Mouse (Mus musculus) midbrain, postnatal 0 days (tissue): ENCODE measurements around the gene Pla2g15. TPM values are rescaled to one million over a fixed set of nuclear protein-coding genes. Genes with fewer than 3 reads are reported as not detected.

Experiments used
- ATAC-seq: fragments of 200-750 bp; cut with Nextera tagmentation; 2 replicates; pipeline ENCODE4 v1.8.0; 2017; ENCODE audit warnings: moderate number of reproducible peaks, mild to moderate bottlenecking, moderate TSS enrichment, moderate library complexity; ENCODE audit not compliant: low FRiP score
- DNase-seq: peaks from one replicate; pipeline ENCODE4 v3.0.0-alpha.2; 2015; ENCODE audit warnings: low spot score
- H3K27ac ChIP-seq: fragments of 300-500 bp; sonication (generic); 2 replicates; pipeline ENCODE4 v1.5.1; 2014; ENCODE audit warnings: low read depth, mild to moderate bottlenecking, low read length, mixed read lengths
- H3K27me3 ChIP-seq: fragments of 300-500 bp; sonication (generic); 2 replicates; pipeline ENCODE4 v1.6.1; 2014; ENCODE audit warnings: low read length, control low read depth, mixed read lengths; ENCODE audit not compliant: insufficient read depth
- H3K36me3 ChIP-seq: fragments of 300-500 bp; sonication (generic); 2 replicates; pipeline ENCODE4 v1.6.1; 2014; ENCODE audit warnings: low read length, control low read depth, mixed read lengths; ENCODE audit not compliant: insufficient read depth
- H3K4me1 ChIP-seq: fragments of 300-500 bp; sonication (generic); 2 replicates; pipeline ENCODE4 v1.6.1; 2014; ENCODE audit warnings: mild to moderate bottlenecking, control low read depth, antibody characterized with exemption, low read length, mixed read lengths; ENCODE audit not compliant: insufficient read depth
- H3K4me2 ChIP-seq: fragments of 300-500 bp; sonication (generic); 2 replicates; pipeline ENCODE4 v1.6.1; 2014; ENCODE audit warnings: low read depth, mild to moderate bottlenecking, low read length, mixed read lengths; ENCODE audit not compliant: poor library complexity, severe bottlenecking
- H3K4me3 ChIP-seq: fragments of 300-500 bp; sonication (generic); 2 replicates; pipeline ENCODE4 v1.5.1; 2014; ENCODE audit warnings: low read depth, mild to moderate bottlenecking, low read length, moderate library complexity
- H3K9ac ChIP-seq: fragments of 300-500 bp; sonication (generic); replicated peaks from 2 replicates; pipeline ENCODE4 v1.6.1; 2014; ENCODE audit warnings: mild to moderate bottlenecking, low read length, moderate library complexity, mixed read lengths; ENCODE audit not compliant: poor library complexity, severe bottlenecking
- H3K9me3 ChIP-seq: fragments of 300-500 bp; sonication (generic); 2 replicates; pipeline ENCODE4 v1.6.1; 2016; ENCODE audit warnings: low read length, control low read depth
- CTCF ChIP-seq: IDR thresholded peaks from 2 replicates; pipeline ENCODE4 v1.5.1; 2016; ENCODE audit warnings: antibody characterized with exemption, mild to moderate bottlenecking
- WGBS: fragments of 180-500 bp; shearing (Covaris S2); extraction: QIAGEN DNeasy Blood & Tissue Kit; methylation state at CpG from one replicate; pipeline ENCODE4 v1.1.7; 2014; 5-methylcytosine and 5-hydroxymethylcytosine counted together
- polyA plus RNA-seq: library from polyadenylated mRNA; unstranded; fragments of >200 nt; fragmentation: Nextera tagmentation; extraction: Ambion mirVana; gene quantifications from 2 replicates; pipeline ENCODE4 v1.2.1, GENCODE M21; 2015
- total RNA-seq: library from RNA; depleted of rRNA; stranded (reverse); fragments of >200 nt; gene quantifications from 2 replicates; pipeline ENCODE4 v1.2.3, GENCODE M21; 2014

Gene Pla2g15
- total and polyA plus RNA-seq, 2 experiments from 2014 or later, result 16.7 to 22.5 TPM

- ATAC-seq (no peak), DNase-seq (no peak)
- Histone ChIP-seq H3K4me3 (peak within 1 kb of the TSS; percentile 46), H3K9me3 (no peaks in the 10 kb centered on the region), H3K27me3 (peaks cover 41% of the 10 kb centered on the region), H3K36me3 (peaks cover 5% of the 10 kb centered on the region), H3K9ac (peak within 1 kb of the TSS; percentile 48), H3K4me2 (peak within 1 kb of the TSS; percentile 91), H3K4me1 (peaks cover 20% of the 10 kb centered on the region; the same call in 1 of the 2 replicates), H3K27ac (no peak within 1 kb of the TSS)
- under 1% methylated on average over 69 of the region's 86 CpGs for WGBS
- no peak for TF ChIP-seq CTCF
Observed at GRCm38 (mm10) chr8:106136156-106137130, 13.8 kb upstream of the Pla2g15 start, which contains the start of gene Esrp2. Gene Esrp2 (minus strand): TSS chr8:106136974.

DNA sequence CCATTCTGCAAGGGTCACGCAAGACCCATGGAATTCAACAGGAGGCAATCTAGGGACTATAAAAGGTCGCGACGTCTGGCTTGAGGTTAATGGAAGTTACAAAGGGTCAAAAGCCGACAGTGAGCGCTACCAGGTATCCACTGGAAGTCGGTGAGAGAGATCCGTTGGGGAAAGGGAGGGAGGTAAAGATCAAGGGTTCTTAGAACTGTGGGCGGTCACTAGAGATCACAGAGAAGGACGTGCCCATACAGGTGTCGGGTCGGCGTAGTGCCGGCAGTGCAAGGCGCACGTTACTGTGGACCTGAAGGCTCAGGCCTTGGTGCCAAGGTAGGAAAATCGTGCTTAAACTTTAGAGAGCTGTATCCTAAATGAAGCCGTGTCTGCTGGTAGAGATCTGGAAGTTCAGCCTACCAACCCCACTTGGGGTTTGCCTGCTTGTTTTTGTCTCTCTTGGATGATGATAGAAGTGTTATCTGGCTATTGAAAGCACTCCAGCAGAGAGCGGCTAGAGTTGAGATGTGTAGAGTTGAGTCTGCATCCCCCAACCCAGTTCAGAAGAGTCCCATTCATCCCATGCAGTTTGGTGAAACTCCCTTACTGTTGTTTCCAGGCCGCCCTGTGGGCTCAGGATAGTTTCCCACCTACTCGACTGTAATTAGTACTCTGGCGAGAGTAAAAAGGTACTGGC lies 12.8 kb upstream of the Pla2g15 start:
- Histone ChIP-seq H3K36me3 (peaks cover 4% of the 10 kb centered on the region; the same call in 1 of the 2 replicates), H3K9me3 (no peaks in the 10 kb centered on the region), H3K27me3 (peaks cover 41% of the 10 kb centered on the region), H3K27ac (no peak overlapping the region), H3K9ac (peak overlapping the region; percentile 48; the same call in 1 of the 2 replicates), H3K4me2 (peak overlapping the region; percentile 91), H3K4me3 (peak overlapping the region; percentile 46), H3K4me1 (peaks cover 20% of the 10 kb centered on the region; the same call in 1 of the 2 replicates)
- 5% methylated on average over 22 of the region's 22 CpGs for WGBS
- TF ChIP-seq CTCF, result no peak
- ATAC-seq, result no peak
- no peak for DNase-seq

GRCm38 (mm10) chr8:106137906-106138477 lies 12.2 kb upstream of the Pla2g15 start:
- Histone ChIP-seq H3K4me2 (peak overlapping the region; percentile 91), H3K4me3 (peak overlapping the region; percentile 46), H3K9ac (peak overlapping the region; percentile 48), H3K36me3 (no peaks in the 10 kb centered on the region), H3K27me3 (peaks cover 41% of the 10 kb centered on the region), H3K4me1 (peaks cover 20% of the 10 kb centered on the region; the same call in 1 of the 2 replicates), H3K9me3 (no peaks in the 10 kb centered on the region), H3K27ac (no peak overlapping the region)
- 2% methylated on average over 24 of the region's 24 CpGs for WGBS
- ATAC-seq (no peak), DNase-seq (no peak)
- no peak for TF ChIP-seq CTCF

- H3K9ac ChIP-seq, result peak overlapping the region; percentile 24
- H3K9me3 ChIP-seq, result no peaks in the 10 kb centered on the region
- no peak for TF ChIP-seq CTCF
- H3K27ac ChIP-seq, result no peak overlapping the region
- peak overlapping the region; percentile 46 for H3K4me3 ChIP-seq
- H3K4me1 ChIP-seq, result peaks cover 20% of the 10 kb centered on the region; the same call in 1 of the 2 replicates
- 17% methylated on average over 7 of the region's 7 CpGs for WGBS
- no peaks in the 10 kb centered on the region for H3K36me3 ChIP-seq
- peak overlapping the region; percentile 91 for H3K4me2 ChIP-seq
- DNase-seq (no peak), ATAC-seq (no peak)
- H3K27me3 ChIP-seq, result peaks cover 41% of the 10 kb centered on the region
Observed at GRCm38 (mm10) chr8:106138616-106139015, 11.6 kb upstream of the Pla2g15 start.

DNA sequence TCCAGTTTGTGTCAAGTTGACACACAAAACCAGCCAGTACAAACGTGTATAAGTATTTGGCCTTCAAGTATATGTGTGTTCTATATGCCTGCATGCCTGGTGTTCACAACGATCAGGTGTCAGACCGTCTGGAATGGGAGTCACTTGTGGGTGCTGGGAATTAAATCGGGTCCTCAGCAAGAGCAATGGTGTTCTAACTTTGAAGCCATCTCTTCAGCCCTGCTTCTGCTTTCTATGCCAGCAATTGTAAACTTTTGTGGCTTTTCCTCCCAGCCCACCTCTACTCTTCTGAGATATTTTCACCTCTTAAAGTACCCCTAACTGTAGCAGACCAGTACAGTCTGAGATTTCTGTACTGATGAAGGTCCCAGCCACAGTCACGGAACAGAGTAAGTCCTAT lies 10.0 kb upstream of the Pla2g15 start:
- Histone ChIP-seq H3K27me3 (peaks cover 28% of the 10 kb centered on the region), H3K36me3 (no peaks in the 10 kb centered on the region), H3K4me2 (no peak overlapping the region), H3K4me3 (no peak overlapping the region), H3K9ac (no peak overlapping the region), H3K27ac (no peak overlapping the region), H3K4me1 (peaks cover 20% of the 10 kb centered on the region; the same call in 1 of the 2 replicates), H3K9me3 (no peaks in the 10 kb centered on the region)
- 74% methylated on average over 5 of the region's 5 CpGs for WGBS
- no peak for DNase-seq
- TF ChIP-seq CTCF, result no peak
- ATAC-seq, result no peak
